Mouse (Mus musculus) frontal cortex, postnatal 36 days (tissue): Measurements from ENCODE around the gene U2af1.
"Not testable (repeated sequence)": the region's sequence is repeated elsewhere in the genome, so short reads cannot be mapped to it uniquely, and the experiment has no call there.

Experiments
- DNase-seq, 2 experiments: peaks; one replicate each; pipeline ENCODE4 v3.0.0; 2022; ENCODE audit warnings: low spot score in 2 of 2

Gene U2af1

GRCm38 (mm10) chr17:31658468-31659185, at the start of gene U2af1:
U2af1 (minus strand) TSS chr17:31658892.
- peak; percentile 97 to 98 for DNase-seq

GRCm38 (mm10) chr17:31705271-31706020, 46.8 kb upstream of the U2af1 start:
- DNase-seq, result peak; percentile 47 to 51

- DNase-seq, result peak in 1 of 2 experiments; percentile 6
Measured at GRCm38 (mm10) chr17:31703276-31703980, 44.7 kb upstream of the U2af1 start.

GRCm38 (mm10) chr17:31698347-31698746, 39.7 kb upstream of the U2af1 start:
- no peak for DNase-seq

- not testable (repeated sequence) for DNase-seq
Measured at GRCm38 (mm10) chr17:31695356-31695755, 36.7 kb upstream of the U2af1 start.

- no peak for DNase-seq
Measured at GRCm38 (mm10) chr17:31694949-31695348, 36.3 kb upstream of the U2af1 start.

- no peak for DNase-seq
Measured at GRCm38 (mm10) chr17:31694023-31694376, 35.3 kb upstream of the U2af1 start.

GRCm38 (mm10) chr17:31693330-31694022, 34.8 kb upstream of the U2af1 start:
- DNase-seq, result peak; percentile 77 to 80

GRCm38 (mm10) chr17:31692918-31693317, 34.2 kb upstream of the U2af1 start:
- DNase-seq, result no peak

- no peak for DNase-seq
Measured at GRCm38 (mm10) chr17:31689606-31690005, 30.9 kb upstream of the U2af1 start.

GRCm38 (mm10) chr17:31688112-31688511, 29.4 kb upstream of the U2af1 start:
- no peak for DNase-seq

- DNase-seq, result peak in 1 of 2 experiments; percentile 8
Measured at GRCm38 (mm10) chr17:31686225-31686564, 27.5 kb upstream of the U2af1 start.

- DNase-seq, result peak; percentile 83 to 86
Measured at GRCm38 (mm10) chr17:31685514-31686224, 27.0 kb upstream of the U2af1 start.

- no peak for DNase-seq
Measured at GRCm38 (mm10) chr17:31680450-31680849, 21.8 kb upstream of the U2af1 start.

GRCm38 (mm10) chr17:31677507-31677906, 18.8 kb upstream of the U2af1 start, which contains the start of gene Cryaa:
Cryaa (plus strand) TSS chr17:31677807.
- no peak for DNase-seq

- DNase-seq, result no peak
Measured at GRCm38 (mm10) chr17:31674426-31674825, 15.7 kb upstream of the U2af1 start.

GRCm38 (mm10) chr17:31672279-31672678, 13.6 kb upstream of the U2af1 start:
- no peak for DNase-seq

- no peak for DNase-seq
Measured at GRCm38 (mm10) chr17:31671698-31672097, 13.0 kb upstream of the U2af1 start.

GRCm38 (mm10) chr17:31670163-31670562, 11.5 kb upstream of the U2af1 start:
- DNase-seq, result no peak

- DNase-seq, result no peak
Measured at GRCm38 (mm10) chr17:31668306-31668705, 9.6 kb upstream of the U2af1 start.

- DNase-seq, result peak; percentile 68 to 80
Measured at GRCm38 (mm10) chr17:31664760-31665159, 6.1 kb upstream of the U2af1 start.
